Mouse (Mus musculus) midbrain, postnatal 0 days (tissue): Measurements from ENCODE around the gene Timm17a. TPM values are rescaled to one million over a fixed set of nuclear protein-coding genes. Genes with fewer than 3 reads are reported as not detected.

Source experiments
- ATAC-seq: fragments of 200-750 bp; cut with Nextera tagmentation; 2 replicates; pipeline ENCODE4 v1.8.0; 2017; ENCODE audit warnings: moderate number of reproducible peaks, mild to moderate bottlenecking, moderate TSS enrichment, moderate library complexity; ENCODE audit not compliant: low FRiP score
- DNase-seq: peaks from one replicate; pipeline ENCODE4 v3.0.0-alpha.2; 2015; ENCODE audit warnings: low spot score
- H3K27ac ChIP-seq: fragments of 300-500 bp; sonication (generic); 2 replicates; pipeline ENCODE4 v1.5.1; 2014; ENCODE audit warnings: low read depth, mild to moderate bottlenecking, low read length, mixed read lengths
- H3K27me3 ChIP-seq: fragments of 300-500 bp; sonication (generic); 2 replicates; pipeline ENCODE4 v1.6.1; 2014; ENCODE audit warnings: low read length, control low read depth, mixed read lengths; ENCODE audit not compliant: insufficient read depth
- H3K36me3 ChIP-seq: fragments of 300-500 bp; sonication (generic); 2 replicates; pipeline ENCODE4 v1.6.1; 2014; ENCODE audit warnings: low read length, control low read depth, mixed read lengths; ENCODE audit not compliant: insufficient read depth
- H3K4me1 ChIP-seq: fragments of 300-500 bp; sonication (generic); 2 replicates; pipeline ENCODE4 v1.6.1; 2014; ENCODE audit warnings: mild to moderate bottlenecking, control low read depth, antibody characterized with exemption, low read length, mixed read lengths; ENCODE audit not compliant: insufficient read depth
- H3K4me2 ChIP-seq: fragments of 300-500 bp; sonication (generic); 2 replicates; pipeline ENCODE4 v1.6.1; 2014; ENCODE audit warnings: low read depth, mild to moderate bottlenecking, low read length, mixed read lengths; ENCODE audit not compliant: poor library complexity, severe bottlenecking
- H3K4me3 ChIP-seq: fragments of 300-500 bp; sonication (generic); 2 replicates; pipeline ENCODE4 v1.5.1; 2014; ENCODE audit warnings: low read depth, mild to moderate bottlenecking, low read length, moderate library complexity
- H3K9ac ChIP-seq: fragments of 300-500 bp; sonication (generic); replicated peaks from 2 replicates; pipeline ENCODE4 v1.6.1; 2014; ENCODE audit warnings: mild to moderate bottlenecking, low read length, moderate library complexity, mixed read lengths; ENCODE audit not compliant: poor library complexity, severe bottlenecking
- H3K9me3 ChIP-seq: fragments of 300-500 bp; sonication (generic); 2 replicates; pipeline ENCODE4 v1.6.1; 2016; ENCODE audit warnings: low read length, control low read depth
- CTCF ChIP-seq: IDR thresholded peaks from 2 replicates; pipeline ENCODE4 v1.5.1; 2016; ENCODE audit warnings: antibody characterized with exemption, mild to moderate bottlenecking
- WGBS: fragments of 180-500 bp; shearing (Covaris S2); extraction: QIAGEN DNeasy Blood & Tissue Kit; methylation state at CpG from one replicate; pipeline ENCODE4 v1.1.7; 2014; 5-methylcytosine and 5-hydroxymethylcytosine counted together
- polyA plus RNA-seq: library from polyadenylated mRNA; unstranded; fragments of >200 nt; fragmentation: Nextera tagmentation; extraction: Ambion mirVana; gene quantifications from 2 replicates; pipeline ENCODE4 v1.2.1, GENCODE M21; 2015
- total RNA-seq: library from RNA; depleted of rRNA; stranded (reverse); fragments of >200 nt; gene quantifications from 2 replicates; pipeline ENCODE4 v1.2.3, GENCODE M21; 2014; rRNA removed

Gene Timm17a
- total RNA-seq (19.0 and 34.4 TPM in 2 replicates), polyA plus RNA-seq (165 and 166 TPM in 2 replicates)

- no peaks in the 10 kb centered on the region for H3K9me3 ChIP-seq
- H3K27ac ChIP-seq, result peak within 1 kb of the TSS; percentile 85
- no peaks in the 10 kb centered on the region for H3K27me3 ChIP-seq
- H3K4me3 ChIP-seq, result peak within 1 kb of the TSS; percentile 89
- WGBS, result 0% methylated on average over 51 of the region's 51 CpGs
- DNase-seq (peak; percentile 96), ATAC-seq (peak; percentile 99)
- peaks cover 11% of the 10 kb centered on the region; the same call in 1 of the 2 replicates for H3K4me1 ChIP-seq
- peaks cover 7% of the 10 kb centered on the region; the same call in 1 of the 2 replicates for H3K36me3 ChIP-seq
- H3K9ac ChIP-seq, result peak within 1 kb of the TSS; percentile 96
- no peak; the same call in 1 of the 2 replicates for TF ChIP-seq CTCF
- H3K4me2 ChIP-seq, result peak within 1 kb of the TSS; percentile 74
Measured at GRCm38 (mm10) chr1:135313284-135314031, at the start of gene Timm17a. Timm17a (minus strand) TSS chr1:135313778.

GRCm38 (mm10) chr1:135362115-135362514 is 48.5 kb upstream of the Timm17a start:
- Histone ChIP-seq H3K9me3 (no peaks in the 10 kb centered on the region), H3K9ac (no peak overlapping the region), H3K27ac (no peak overlapping the region), H3K27me3 (no peaks in the 10 kb centered on the region), H3K4me1 (no peaks in the 10 kb centered on the region), H3K36me3 (no peaks in the 10 kb centered on the region), H3K4me3 (no peak overlapping the region), H3K4me2 (no peak overlapping the region)
- no peak for ATAC-seq
- peak; percentile 11; the same call in 1 of the 2 replicates for TF ChIP-seq CTCF
- no peak for DNase-seq

- Histone ChIP-seq H3K4me3 (no peak overlapping the region), H3K27me3 (no peaks in the 10 kb centered on the region), H3K9ac (no peak overlapping the region), H3K9me3 (no peaks in the 10 kb centered on the region), H3K36me3 (no peaks in the 10 kb centered on the region), H3K4me2 (no peak overlapping the region), H3K27ac (no peak overlapping the region), H3K4me1 (no peaks in the 10 kb centered on the region)
- no peak for ATAC-seq
- no peak for DNase-seq
- WGBS, result 72% methylated on average over 4 of the region's 4 CpGs
- no peak for TF ChIP-seq CTCF
Measured at GRCm38 (mm10) chr1:135361491-135361890, 47.9 kb upstream of the Timm17a start.

- Histone ChIP-seq H3K4me3 (no peak overlapping the region), H3K36me3 (no peaks in the 10 kb centered on the region), H3K27ac (no peak overlapping the region), H3K9me3 (no peaks in the 10 kb centered on the region), H3K4me1 (no peaks in the 10 kb centered on the region), H3K4me2 (no peak overlapping the region), H3K27me3 (no peaks in the 10 kb centered on the region), H3K9ac (no peak overlapping the region)
- 28% methylated on average over 2 of the region's 2 CpGs for WGBS
- DNase-seq (no peak), ATAC-seq (no peak)
- TF ChIP-seq CTCF, result no peak
Measured at GRCm38 (mm10) chr1:135359071-135359470, 45.5 kb upstream of the Timm17a start.

- Histone ChIP-seq H3K4me3 (no peak overlapping the region), H3K9me3 (no peaks in the 10 kb centered on the region), H3K27me3 (no peaks in the 10 kb centered on the region), H3K27ac (no peak overlapping the region), H3K4me1 (no peaks in the 10 kb centered on the region), H3K36me3 (no peaks in the 10 kb centered on the region), H3K9ac (no peak overlapping the region), H3K4me2 (no peak overlapping the region)
- no peak for ATAC-seq
- DNase-seq, result no peak
- 83% methylated on average over 3 of the region's 3 CpGs for WGBS
- no peak for TF ChIP-seq CTCF
Measured at GRCm38 (mm10) chr1:135351953-135352352, 38.4 kb upstream of the Timm17a start.

GRCm38 (mm10) chr1:135347498-135348169 is 34.1 kb upstream of the Timm17a start:
- H3K4me2 ChIP-seq, result no peak overlapping the region
- H3K27me3 ChIP-seq, result no peaks in the 10 kb centered on the region
- H3K9ac ChIP-seq, result no peak overlapping the region
- ATAC-seq (no peak), DNase-seq (no peak)
- no peak for TF ChIP-seq CTCF
- H3K27ac ChIP-seq, result no peak overlapping the region
- 55% methylated on average over 4 of the region's 4 CpGs for WGBS
- no peaks in the 10 kb centered on the region for H3K36me3 ChIP-seq
- H3K9me3 ChIP-seq, result no peaks in the 10 kb centered on the region
- no peak overlapping the region for H3K4me3 ChIP-seq
- H3K4me1 ChIP-seq, result no peaks in the 10 kb centered on the region
